Mouse (Mus musculus) frontal cortex, postnatal 14 days (tissue): ENCODE results near the gene Cab39l.
"Not testable (repeated sequence)": the region's sequence is repeated elsewhere in the genome, so short reads cannot be mapped to it uniquely, and the experiment has no call there.

Source experiments
- DNase-seq, 2 experiments: peaks; one replicate each; pipeline ENCODE4 v3.0.0; 2022; ENCODE audit warnings: low spot score in 2 of 2

Cab39l gene

GRCm38 (mm10) chr14:59576385-59576784 lies 135.6 kb downstream of the Cab39l start:
- no peak for DNase-seq

- no peak for DNase-seq
These were observed 149.8 kb downstream of the Cab39l start for GRCm38 (mm10) chr14:59590614-59591013.

DNA sequence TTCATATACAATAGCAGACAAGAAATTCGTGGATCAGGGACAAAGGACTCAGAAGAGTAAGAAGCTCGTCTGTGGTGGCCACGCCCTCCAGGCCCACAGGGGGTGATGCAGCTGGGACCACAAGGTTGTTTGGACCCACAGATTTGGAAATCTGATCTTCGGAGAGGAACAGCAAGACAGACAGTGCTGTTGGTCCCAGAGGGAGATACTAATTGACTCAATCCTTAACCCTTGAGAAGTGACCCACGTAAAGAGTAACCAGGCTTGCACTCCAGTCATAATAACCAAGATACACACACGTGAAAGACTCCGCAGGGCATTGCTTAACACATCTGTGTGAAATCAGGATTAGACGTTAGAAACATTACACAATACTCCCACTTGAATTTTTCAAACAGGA lies 151.1 kb downstream of the Cab39l start:
- no peak for DNase-seq

GRCm38 (mm10) chr14:59592593-59592992 lies 151.8 kb downstream of the Cab39l start:
- DNase-seq = no peak

DNA sequence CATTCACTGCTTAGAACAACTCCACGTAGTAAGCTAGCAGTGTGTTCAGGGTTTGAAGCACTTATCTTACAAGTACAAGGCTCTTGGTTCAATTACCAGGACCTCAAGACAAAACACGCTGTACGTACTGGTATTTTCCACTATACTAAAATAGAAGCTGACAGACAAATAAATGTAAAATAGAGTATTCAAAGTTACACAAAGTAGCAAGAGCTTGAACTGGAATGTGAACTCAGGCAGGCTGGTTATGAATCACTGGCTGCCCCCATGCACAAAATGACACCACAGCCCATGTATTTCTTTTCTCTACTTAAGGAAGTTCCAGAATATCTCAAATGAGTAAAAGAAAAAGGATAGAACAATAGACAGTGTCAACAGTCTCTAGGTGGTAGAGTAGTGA lies 154.2 kb downstream of the Cab39l start:
- DNase-seq = no peak

- peak; percentile 93 to 97 for DNase-seq
These were observed 156.9 kb downstream of the Cab39l start, which contains the start of gene Cdadc1 for GRCm38 (mm10) chr14:59597398-59598259. Cdadc1 (minus strand) TSS chr14:59597959.

GRCm38 (mm10) chr14:59598260-59598627 lies 157.5 kb downstream of the Cab39l start:
- no peak for DNase-seq

GRCm38 (mm10) chr14:59604002-59604645 lies 163.4 kb downstream of the Cab39l start:
- peak in 1 of 2 experiments; percentile 18 for DNase-seq

DNA sequence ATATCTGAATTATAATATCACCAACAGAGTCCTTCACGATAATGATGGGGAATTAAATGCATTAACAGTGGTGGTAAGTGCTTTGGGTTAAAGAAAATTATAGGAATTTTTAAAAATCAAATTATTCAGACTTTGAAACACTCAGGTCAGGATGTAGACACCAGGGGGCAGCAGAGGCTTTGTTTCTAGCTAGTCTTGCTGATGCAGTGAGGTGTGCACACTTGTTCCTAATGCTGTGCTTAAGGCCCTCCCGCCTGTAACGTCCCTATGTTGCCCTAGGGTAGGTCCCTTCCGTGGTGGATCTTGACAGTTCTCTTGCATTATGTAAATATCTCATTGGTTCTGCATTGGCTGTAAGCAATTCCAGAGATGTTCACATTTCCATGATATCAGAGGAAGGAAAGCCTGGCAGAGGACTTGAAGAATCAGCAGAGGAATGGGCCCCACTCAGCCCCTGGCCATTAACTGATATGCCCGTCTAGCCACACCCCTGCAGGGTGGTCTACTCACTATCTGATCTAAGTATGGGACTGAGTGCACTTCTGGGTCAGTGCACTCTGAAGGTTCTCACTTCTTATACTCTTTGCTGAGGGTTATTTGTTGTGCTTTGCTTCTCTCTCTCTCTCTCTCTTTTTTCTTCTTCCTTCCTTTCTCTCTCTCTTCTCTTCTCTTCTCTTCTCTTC lies 165.0 kb downstream of the Cab39l start:
- peak in 1 of 2 experiments; percentile 49 for DNase-seq

GRCm38 (mm10) chr14:59607021-59607420 lies 166.2 kb downstream of the Cab39l start:
- DNase-seq = no peak

GRCm38 (mm10) chr14:59612920-59613625 lies 172.3 kb downstream of the Cab39l start:
- peak in 1 of 2 experiments; percentile 51 for DNase-seq

DNA sequence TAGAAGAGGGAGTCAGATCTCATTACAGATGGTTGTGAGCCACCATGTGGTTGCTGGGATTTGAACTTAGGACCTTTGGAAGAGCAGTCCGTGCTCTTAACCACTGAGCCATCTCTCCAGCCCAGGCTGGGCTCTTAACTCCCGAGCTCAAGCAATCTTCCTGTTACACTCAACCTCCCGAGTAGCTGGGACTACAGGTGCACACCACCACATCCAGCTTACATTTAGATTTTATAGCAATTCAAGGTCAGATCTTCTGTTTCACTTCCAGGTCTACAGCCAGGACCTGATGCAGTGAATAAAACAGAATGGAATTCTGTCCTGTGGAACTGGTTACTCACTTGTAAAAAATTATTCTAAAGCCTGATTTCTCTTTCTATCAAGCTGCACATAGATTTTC lies 173.4 kb downstream of the Cab39l start:
- not testable (repeated sequence) for DNase-seq

DNA sequence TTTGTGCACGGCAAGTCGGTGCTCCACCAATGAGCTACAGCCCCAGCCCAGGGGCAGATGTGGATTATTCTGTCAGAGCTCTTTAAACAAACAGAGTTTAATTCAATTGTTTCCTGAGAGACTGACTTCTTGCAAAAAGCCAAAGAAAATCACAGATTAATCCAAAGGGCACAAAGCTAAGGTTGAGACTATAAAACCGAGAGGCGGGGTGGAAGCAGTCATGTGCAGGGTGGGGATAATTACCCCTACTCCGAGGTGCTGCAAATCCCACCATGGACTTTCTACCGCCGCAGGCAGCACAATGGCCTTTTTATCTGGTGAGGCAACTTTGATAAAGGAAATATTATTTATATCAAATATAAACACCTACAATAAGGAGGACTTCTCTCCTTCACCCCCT lies 176.0 kb downstream of the Cab39l start:
- no peak for DNase-seq

GRCm38 (mm10) chr14:59624326-59624885 lies 183.6 kb downstream of the Cab39l start:
- no peak for DNase-seq

GRCm38 (mm10) chr14:59625158-59625805 lies 184.5 kb downstream of the Cab39l start, which contains the start of gene Shisa2:
Shisa2 (plus strand) TSS chr14:59625308.
- DNase-seq = peak; percentile 55 to 56

- DNase-seq = no peak
These were observed 185.1 kb downstream of the Cab39l start for GRCm38 (mm10) chr14:59625806-59626364.

GRCm38 (mm10) chr14:59626711-59627110 lies 185.9 kb downstream of the Cab39l start:
- DNase-seq = no peak

- DNase-seq = no peak
These were observed 186.4 kb downstream of the Cab39l start for GRCm38 (mm10) chr14:59627142-59627680.

GRCm38 (mm10) chr14:59627823-59628222 lies 187.1 kb downstream of the Cab39l start:
- DNase-seq = peak in 1 of 2 experiments; percentile 27

DNA sequence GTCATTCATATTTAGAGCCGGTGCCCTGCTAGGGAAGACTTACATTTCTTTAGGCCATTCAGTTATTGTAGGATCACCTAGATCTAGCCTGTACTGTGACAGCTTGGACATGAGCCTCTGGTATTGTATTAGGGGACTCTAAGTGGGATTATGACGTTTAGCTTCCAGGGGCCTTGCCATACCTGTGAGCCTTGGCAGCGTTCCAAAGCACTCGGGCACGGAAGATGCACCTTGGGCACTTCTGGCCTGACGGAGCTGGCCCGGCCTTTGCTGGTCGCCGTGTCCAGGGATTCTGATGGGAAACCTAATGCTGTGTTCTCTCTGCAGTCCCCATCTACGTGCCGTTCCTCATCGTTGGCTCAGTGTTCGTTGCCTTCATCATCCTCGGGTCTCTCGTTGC lies 188.5 kb downstream of the Cab39l start:
- DNase-seq = no peak
